Mouse (Mus musculus) heart, embryonic 15.5 days (tissue): ENCODE results near the gene Hmox2. TPM values are rescaled to one million over a fixed set of nuclear protein-coding genes. Genes with fewer than 3 reads are reported as not detected.
"Not testable (repeated sequence)": the region's sequence is repeated elsewhere in the genome, so short reads cannot be mapped to it uniquely, and the experiment has no call there.

Experiments
- ATAC-seq: fragments of 200-750 bp; cut with Nextera tagmentation; replicated peaks from 2 replicates; pipeline ENCODE4 v1.8.0; 2017; ENCODE audit warnings: low read depth, moderate TSS enrichment; ENCODE audit not compliant: insufficient number of reproducible peaks, insufficient read depth, low FRiP score
- H3K27ac ChIP-seq: fragments of 300-500 bp; sonication (generic); 2 replicates; pipeline ENCODE4 v1.5.1; 2015; ENCODE audit warnings: mild to moderate bottlenecking, inconsistent platforms
- H3K27me3 ChIP-seq: fragments of 300-500 bp; sonication (generic); 2 replicates; pipeline ENCODE4 v1.6.1; 2015; ENCODE audit warnings: inconsistent platforms
- H3K36me3 ChIP-seq: fragments of 300-500 bp; sonication (generic); 2 replicates; pipeline ENCODE4 v1.6.1; 2015; ENCODE audit warnings: mild to moderate bottlenecking, inconsistent platforms
- H3K4me1 ChIP-seq: fragments of 300-500 bp; sonication (generic); replicated peaks from 2 replicates; pipeline ENCODE4 v1.6.1; 2015; ENCODE audit warnings: inconsistent platforms
- H3K4me2 ChIP-seq: fragments of 300-500 bp; sonication (generic); 2 replicates; pipeline ENCODE4 v1.6.1; 2015; ENCODE audit warnings: inconsistent platforms, mild to moderate bottlenecking, moderate library complexity
- H3K4me3 ChIP-seq: fragments of 300-500 bp; sonication (generic); 2 replicates; pipeline ENCODE4 v1.5.1; 2015; ENCODE audit warnings: mild to moderate bottlenecking, inconsistent platforms
- H3K9ac ChIP-seq: fragments of 300-500 bp; sonication (generic); 2 replicates; pipeline ENCODE4 v1.6.1; 2015; ENCODE audit warnings: mild to moderate bottlenecking, inconsistent platforms
- H3K9me3 ChIP-seq: fragments of 300-500 bp; sonication (generic); replicated peaks from 2 replicates; pipeline ENCODE4 v1.6.1; 2016; ENCODE audit warnings: inconsistent platforms
- WGBS: fragments of 180-500 bp; shearing (Covaris S2); methylation state at CpG from one replicate; pipeline ENCODE4 v1.1.7; 2015; ENCODE audit warnings: mixed read lengths; 5-methylcytosine and 5-hydroxymethylcytosine counted together
- polyA plus RNA-seq: library from polyadenylated mRNA; unstranded; fragments of >200 nt; fragmentation: Nextera tagmentation; extraction: Ambion mirVana; gene quantifications from 2 replicates; pipeline ENCODE4 v1.2.1, GENCODE M21; 2015

Hmox2 gene
- 81.0 and 91.2 TPM in 2 replicates for polyA plus RNA-seq

- ATAC-seq = peak; percentile 94
- H3K4me1 ChIP-seq = peaks cover 20% of the 10 kb centered on the region
- no peaks in the 10 kb centered on the region for H3K9me3 ChIP-seq
- H3K4me2 ChIP-seq = peak within 1 kb of the TSS; percentile 72
- WGBS = 4% methylated on average over 35 of the region's 35 CpGs
- peak within 1 kb of the TSS; percentile 81 for H3K9ac ChIP-seq
- no peaks in the 10 kb centered on the region for H3K27me3 ChIP-seq
- no peaks in the 10 kb centered on the region for H3K36me3 ChIP-seq
- peak within 1 kb of the TSS; percentile 87 for H3K27ac ChIP-seq
- peak within 1 kb of the TSS; percentile 73 for H3K4me3 ChIP-seq
These were observed at the start of gene Hmox2 for GRCm38 (mm10) chr16:4725780-4726527. Hmox2 (plus strand) TSS chr16:4726361.

- no peaks in the 10 kb centered on the region for H3K9me3 ChIP-seq
- 89% methylated on average over 5 of the region's 5 CpGs for WGBS
- peaks cover 25% of the 10 kb centered on the region for H3K36me3 ChIP-seq
- no peak overlapping the region for H3K4me3 ChIP-seq
- H3K27me3 ChIP-seq = no peaks in the 10 kb centered on the region
- ATAC-seq = no peak
- peaks cover 15% of the 10 kb centered on the region for H3K4me1 ChIP-seq
- no peak overlapping the region for H3K9ac ChIP-seq
- H3K27ac ChIP-seq = no peak overlapping the region
- H3K4me2 ChIP-seq = no peak overlapping the region
These were observed 49.3 kb upstream of the Hmox2 start for GRCm38 (mm10) chr16:4676836-4677235.

DNA sequence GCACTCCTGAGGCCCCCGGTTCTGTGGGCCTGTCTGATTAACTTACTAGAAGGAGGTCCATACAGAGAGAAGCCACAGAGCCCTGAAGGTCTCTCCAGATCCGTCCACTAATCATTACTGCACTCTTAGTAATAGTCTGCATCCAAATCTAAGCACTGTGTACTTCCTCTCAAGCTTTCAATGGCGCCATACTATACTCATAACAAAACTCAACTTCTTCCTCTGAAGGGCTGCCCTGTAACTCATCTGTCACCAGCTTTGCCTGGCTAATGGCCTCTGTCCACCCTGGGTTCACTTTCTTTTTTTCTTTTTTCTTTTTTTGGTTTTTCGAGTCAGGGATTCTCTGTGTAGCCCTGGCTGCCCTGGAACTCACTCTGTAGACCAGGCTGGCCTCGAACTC lies 48.1 kb upstream of the Hmox2 start:
- H3K9ac ChIP-seq = no peak overlapping the region
- peaks cover 19% of the 10 kb centered on the region for H3K36me3 ChIP-seq
- peak overlapping the region; percentile 69; the same call in 1 of the 2 replicates for H3K4me3 ChIP-seq
- WGBS = 61% methylated on average over 5 of the region's 5 CpGs
- no peaks in the 10 kb centered on the region for H3K9me3 ChIP-seq
- H3K27ac ChIP-seq = no peak overlapping the region
- H3K27me3 ChIP-seq = no peaks in the 10 kb centered on the region
- H3K4me2 ChIP-seq = peak overlapping the region; percentile 91; the same call in 1 of the 2 replicates
- peaks cover 18% of the 10 kb centered on the region for H3K4me1 ChIP-seq
- ATAC-seq = no peak

- peaks cover 22% of the 10 kb centered on the region for H3K4me1 ChIP-seq
- peak within 1 kb of the TSS; percentile 91 for H3K4me2 ChIP-seq
- WGBS = under 1% methylated on average over 47 of the region's 47 CpGs
- peak within 1 kb of the TSS; percentile 69 for H3K4me3 ChIP-seq
- peak within 1 kb of the TSS; percentile 64 for H3K9ac ChIP-seq
- no peaks in the 10 kb centered on the region for H3K9me3 ChIP-seq
- H3K27me3 ChIP-seq = no peaks in the 10 kb centered on the region
- peaks cover 19% of the 10 kb centered on the region for H3K36me3 ChIP-seq
- H3K27ac ChIP-seq = peak within 1 kb of the TSS; percentile 40
- peak; percentile 90 for ATAC-seq
These were observed 46.8 kb upstream of the Hmox2 start, which contains the start of gene Coro7 for GRCm38 (mm10) chr16:4679121-4680018. Coro7 (minus strand) TSS chr16:4679777.

DNA sequence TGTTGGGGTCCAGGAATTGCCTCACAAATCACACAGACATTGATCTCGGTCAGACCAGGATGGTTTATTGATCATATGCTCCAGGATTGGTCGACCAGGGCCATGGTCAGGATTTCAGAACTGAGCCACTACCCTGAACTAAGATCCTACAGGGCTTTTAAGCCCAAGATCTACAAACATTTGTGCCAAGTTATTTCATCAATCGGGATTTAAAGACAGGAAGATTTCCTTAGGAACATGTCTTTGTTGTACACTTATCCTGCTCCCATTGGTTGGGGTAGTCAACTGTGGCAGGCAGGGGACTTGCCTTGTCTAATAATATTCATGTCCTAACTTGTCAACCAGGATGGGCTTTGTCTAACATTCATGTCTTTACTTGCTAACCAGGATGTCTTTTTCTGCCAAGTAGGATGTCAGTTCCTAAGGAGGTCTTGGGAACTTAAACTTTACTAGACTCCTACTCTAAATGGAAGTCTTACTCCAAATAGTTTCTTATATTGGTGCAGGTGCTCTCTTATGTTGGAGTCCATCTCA lies 45.2 kb upstream of the Hmox2 start:
- not testable (repeated sequence) for H3K4me3 ChIP-seq, H3K27me3 ChIP-seq, ATAC-seq, H3K36me3 ChIP-seq, H3K27ac ChIP-seq, H3K4me2 ChIP-seq, H3K9ac ChIP-seq, H3K9me3 ChIP-seq
- peaks cover 34% of the 10 kb centered on the region for H3K4me1 ChIP-seq
- 75% methylated on average over 3 of the region's 3 CpGs for WGBS

GRCm38 (mm10) chr16:4682628-4683179 lies 43.5 kb upstream of the Hmox2 start:
- Histone ChIP-seq H3K4me2 (peak overlapping the region; percentile 80), H3K27me3 (no peaks in the 10 kb centered on the region), H3K4me3 (peak overlapping the region; percentile 83), H3K9me3 (no peaks in the 10 kb centered on the region), H3K36me3 (peaks cover 11% of the 10 kb centered on the region; the same call in 1 of the 2 replicates), H3K4me1 (peaks cover 32% of the 10 kb centered on the region), H3K9ac (peak overlapping the region; percentile 92; the same call in 1 of the 2 replicates), H3K27ac (peak overlapping the region; percentile 91)
- WGBS = 78% methylated on average over 4 of the region's 4 CpGs
- ATAC-seq = no peak

DNA sequence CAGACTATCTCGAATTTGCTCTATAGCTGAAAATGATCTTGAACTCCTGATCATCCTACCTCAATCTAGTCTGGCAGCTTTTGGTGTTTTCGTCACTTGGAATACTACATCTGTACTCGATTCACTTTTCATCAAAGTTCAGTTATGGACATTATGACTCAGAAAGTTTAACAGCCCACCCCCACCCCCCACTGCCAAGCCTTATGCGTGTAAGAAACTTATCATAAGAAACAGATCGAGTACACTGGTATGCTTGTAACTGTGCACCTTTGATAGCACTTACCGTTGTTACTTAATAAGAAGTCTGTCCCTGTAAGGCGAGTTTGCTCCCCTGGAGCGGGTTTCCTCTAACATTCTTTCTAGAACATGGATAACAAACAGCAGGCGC lies 43.0 kb upstream of the Hmox2 start:
- peak overlapping the region; percentile 80 for H3K4me2 ChIP-seq
- 22% methylated on average over 9 of the region's 9 CpGs for WGBS
- H3K27ac ChIP-seq = peak overlapping the region; percentile 91
- H3K36me3 ChIP-seq = peaks cover 14% of the 10 kb centered on the region
- no peaks in the 10 kb centered on the region for H3K27me3 ChIP-seq
- peak overlapping the region; percentile 83 for H3K4me3 ChIP-seq
- H3K9ac ChIP-seq = peak overlapping the region; percentile 92
- no peaks in the 10 kb centered on the region for H3K9me3 ChIP-seq
- no peak for ATAC-seq
- H3K4me1 ChIP-seq = peaks cover 29% of the 10 kb centered on the region

DNA sequence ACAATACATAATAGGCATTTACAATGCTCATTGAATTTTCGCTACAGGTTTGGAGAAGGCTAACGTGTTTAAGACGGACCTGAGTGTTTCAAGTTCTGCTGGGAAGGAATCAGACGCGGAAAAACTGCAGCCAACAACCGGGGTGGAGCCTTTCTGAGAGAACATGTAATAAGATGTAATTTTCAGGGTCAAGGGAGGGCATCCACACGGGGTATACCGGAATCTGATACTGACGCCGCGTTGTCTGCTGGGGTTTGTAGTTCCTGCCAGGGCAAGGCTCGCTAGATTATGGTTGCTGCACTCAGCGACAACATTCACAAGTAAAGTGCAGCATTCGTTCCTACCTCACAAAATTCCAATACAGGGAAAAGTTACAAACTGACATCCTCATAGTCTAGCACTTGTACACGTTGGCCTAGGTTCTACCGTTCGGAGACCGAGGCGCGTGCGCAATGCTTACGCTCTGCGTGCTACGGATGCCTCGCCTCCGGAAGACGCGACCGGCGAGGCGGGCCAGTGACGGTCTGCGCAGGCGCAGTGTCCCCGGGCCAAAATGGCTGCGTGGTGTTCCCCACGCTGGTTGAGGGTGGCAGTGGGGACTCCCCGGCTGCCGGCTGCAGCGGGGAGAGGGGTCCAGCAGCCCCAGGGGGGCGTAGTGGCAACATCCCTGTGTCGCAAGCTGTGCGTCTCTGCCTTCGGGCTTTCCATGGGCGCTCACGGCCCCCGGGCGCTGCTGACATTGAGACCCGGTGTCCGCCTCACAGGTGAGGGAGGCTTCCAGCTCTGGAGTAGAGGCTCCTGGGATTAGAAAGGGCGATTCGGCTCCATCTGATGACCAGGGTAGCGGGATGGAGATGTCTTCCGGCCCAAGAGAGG lies 42.3 kb upstream of the Hmox2 start:
- under 1% methylated on average over 54 of the region's 54 CpGs for WGBS
- Histone ChIP-seq H3K36me3 (peaks cover 18% of the 10 kb centered on the region), H3K4me1 (peaks cover 23% of the 10 kb centered on the region), H3K27me3 (no peaks in the 10 kb centered on the region), H3K4me3 (peak overlapping the region; percentile 83), H3K27ac (peak overlapping the region; percentile 91), H3K9ac (peak overlapping the region; percentile 92), H3K4me2 (peak overlapping the region; percentile 80), H3K9me3 (no peaks in the 10 kb centered on the region)
- ATAC-seq = peak; percentile 82

DNA sequence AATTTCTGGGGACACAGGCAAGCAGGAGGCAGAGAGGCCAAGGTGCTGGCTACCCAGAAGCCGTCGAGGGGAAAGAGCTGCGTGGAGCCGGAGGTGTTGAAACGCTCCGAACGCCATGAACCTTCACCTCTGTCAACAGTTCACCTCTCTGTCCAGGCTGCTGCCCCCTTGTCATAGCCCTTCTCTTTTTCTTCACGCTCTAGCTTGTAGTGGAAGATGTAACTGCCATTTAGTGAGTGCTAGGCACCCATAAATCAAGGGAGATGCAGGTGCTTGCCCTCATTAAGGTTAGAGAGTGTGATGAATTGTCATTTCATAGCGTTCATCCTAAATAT lies 41.7 kb upstream of the Hmox2 start:
- Histone ChIP-seq H3K9me3 (no peaks in the 10 kb centered on the region), H3K27me3 (no peaks in the 10 kb centered on the region), H3K36me3 (peaks cover 24% of the 10 kb centered on the region), H3K27ac (peak overlapping the region; percentile 91), H3K4me3 (peak overlapping the region; percentile 83), H3K9ac (peak overlapping the region; percentile 92), H3K4me1 (peaks cover 20% of the 10 kb centered on the region), H3K4me2 (peak overlapping the region; percentile 80)
- ATAC-seq = no peak
- under 1% methylated on average over 9 of the region's 9 CpGs for WGBS

DNA sequence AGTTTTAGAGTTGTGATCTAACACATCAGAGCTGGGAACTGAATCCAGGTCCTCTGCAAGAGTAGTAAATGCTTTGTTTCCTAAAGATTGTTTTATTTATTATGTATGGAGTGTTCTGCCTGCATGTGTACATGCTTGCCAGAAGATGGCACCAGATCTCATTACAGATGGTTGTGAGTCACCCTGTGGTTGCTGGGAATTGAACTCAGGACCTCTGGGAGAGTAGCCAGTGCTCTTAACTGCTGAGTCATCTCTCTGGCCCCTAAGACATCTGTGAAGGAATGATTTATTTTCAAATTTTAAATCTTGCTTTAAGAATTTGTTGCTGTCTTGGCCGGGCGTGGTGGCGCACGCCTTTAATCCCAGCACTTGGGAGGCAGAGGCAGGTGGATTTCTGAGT lies 36.8 kb upstream of the Hmox2 start:
- H3K27ac ChIP-seq, H3K9ac ChIP-seq, H3K9me3 ChIP-seq, H3K4me3 ChIP-seq, H3K27me3 ChIP-seq, H3K4me2 ChIP-seq, ATAC-seq: not testable (repeated sequence)
- Histone ChIP-seq H3K4me1 (peaks cover 12% of the 10 kb centered on the region), H3K36me3 (peaks cover 70% of the 10 kb centered on the region)
- WGBS = over 99% methylated on average over 4 of the region's 4 CpGs
